Mouse (Mus musculus) heart, postnatal 0 days (tissue): ENCODE measurements around the gene Ano1. TPM values are rescaled to one million over a fixed set of nuclear protein-coding genes. Genes with fewer than 3 reads are reported as not detected.

Experiments used
- ATAC-seq: fragments of 200-750 bp; cut with Nextera tagmentation; 2 replicates; pipeline ENCODE4 v1.8.0; 2017; ENCODE audit warnings: low read depth, moderate number of reproducible peaks, moderate library complexity; ENCODE audit not compliant: insufficient read depth
- DNase-seq: peaks from one replicate; pipeline ENCODE4 v3.0.0-alpha.2; 2016; ENCODE audit warnings: low spot score
- H3K27ac ChIP-seq: fragments of 300-500 bp; sonication (generic); 2 replicates; pipeline ENCODE4 v1.5.1; 2014; ENCODE audit warnings: low read depth, mild to moderate bottlenecking
- H3K27me3 ChIP-seq: fragments of 300-500 bp; sonication (generic); 2 replicates; pipeline ENCODE4 v1.6.1; 2014; ENCODE audit warnings: low read length, mixed read lengths; ENCODE audit not compliant: control insufficient read depth, insufficient read depth
- H3K36me3 ChIP-seq: fragments of 300-500 bp; sonication (generic); replicated peaks from 2 replicates; pipeline ENCODE4 v1.6.1; 2014; ENCODE audit warnings: low read length, mixed read lengths; ENCODE audit not compliant: control insufficient read depth, insufficient read depth
- H3K4me1 ChIP-seq: fragments of 300-500 bp; sonication (generic); 2 replicates; pipeline ENCODE4 v1.6.1; 2014; ENCODE audit warnings: antibody characterized with exemption; ENCODE audit not compliant: control insufficient read depth, insufficient read depth
- H3K4me2 ChIP-seq: fragments of 300-500 bp; sonication (generic); 2 replicates; pipeline ENCODE4 v1.6.1; 2014; ENCODE audit warnings: low read depth, mild to moderate bottlenecking, low read length, moderate library complexity
- H3K4me3 ChIP-seq: fragments of 300-500 bp; sonication (generic); 2 replicates; pipeline ENCODE4 v1.5.1; 2014; ENCODE audit warnings: low read depth, low read length
- H3K9ac ChIP-seq: fragments of 300-500 bp; sonication (generic); replicated peaks from 2 replicates; pipeline ENCODE4 v1.6.1; 2014; ENCODE audit warnings: low read depth, low read length, mixed read lengths
- H3K9me3 ChIP-seq: fragments of 300-500 bp; sonication (generic); replicated peaks from 2 replicates; pipeline ENCODE4 v1.6.1; 2016; ENCODE audit warnings: low read length; ENCODE audit not compliant: control insufficient read depth
- CTCF ChIP-seq: IDR thresholded peaks from 2 replicates; pipeline ENCODE4 v1.5.1; 2016; ENCODE audit warnings: antibody characterized with exemption, control low read depth, low read depth
- EP300 ChIP-seq: IDR thresholded peaks from 2 replicates; pipeline ENCODE4 v1.6.1; 2016; ENCODE audit warnings: antibody characterized with exemption, low read depth
- WGBS: fragments of 180-500 bp; shearing (Covaris S2); extraction: QIAGEN DNeasy Blood & Tissue Kit; methylation state at CpG from one replicate; pipeline ENCODE4 v1.1.7; 2014; 5-methylcytosine and 5-hydroxymethylcytosine counted together
- polyA plus RNA-seq: library from polyadenylated mRNA; unstranded; fragments of >200 nt; fragmentation: Nextera tagmentation; extraction: Ambion mirVana; gene quantifications from 2 replicates; pipeline ENCODE4 v1.2.1, GENCODE M21; 2015
- total RNA-seq: library from RNA; depleted of rRNA; stranded (reverse); fragments of >200 nt; gene quantifications from 2 replicates; pipeline ENCODE4 v1.2.3, GENCODE M21; 2014; ENCODE audit warnings: low replicate concordance

The Ano1 gene
- total and polyA plus RNA-seq, 2 experiments from 2014 or later, result 4.4 to 11.1 TPM

DNA sequence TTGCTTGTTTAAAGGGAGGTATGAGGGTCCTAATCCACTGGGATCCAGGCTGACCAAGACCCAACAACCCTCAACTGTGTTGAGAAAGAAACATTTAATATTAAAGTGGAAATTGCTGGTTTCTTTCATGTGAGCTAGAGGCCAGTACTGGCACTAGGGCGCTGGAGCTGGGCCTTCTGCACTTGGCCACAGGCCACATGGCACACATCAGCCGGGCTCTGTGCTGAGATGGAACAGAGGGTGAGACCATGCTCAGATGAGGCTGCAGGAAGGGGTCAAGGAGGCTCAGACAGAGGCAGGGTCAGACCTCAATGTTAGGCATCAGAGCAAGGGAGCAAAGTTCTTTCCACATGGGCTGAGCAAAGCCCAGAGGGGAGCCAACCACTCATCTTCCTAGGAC, 125.7 kb downstream of the Ano1 start:
- Histone ChIP-seq H3K9me3 (no peaks in the 10 kb centered on the region), H3K4me2 (no peak overlapping the region), H3K4me3 (no peak overlapping the region), H3K9ac (no peak overlapping the region), H3K27me3 (no peaks in the 10 kb centered on the region), H3K36me3 (no peaks in the 10 kb centered on the region), H3K27ac (no peak overlapping the region), H3K4me1 (no peaks in the 10 kb centered on the region)
- WGBS, result 62% methylated on average over 2 of the region's 2 CpGs
- DNase-seq (no peak), ATAC-seq (no peak)
- TF ChIP-seq EP300, result no peak
- TF ChIP-seq CTCF, result no peak

DNA sequence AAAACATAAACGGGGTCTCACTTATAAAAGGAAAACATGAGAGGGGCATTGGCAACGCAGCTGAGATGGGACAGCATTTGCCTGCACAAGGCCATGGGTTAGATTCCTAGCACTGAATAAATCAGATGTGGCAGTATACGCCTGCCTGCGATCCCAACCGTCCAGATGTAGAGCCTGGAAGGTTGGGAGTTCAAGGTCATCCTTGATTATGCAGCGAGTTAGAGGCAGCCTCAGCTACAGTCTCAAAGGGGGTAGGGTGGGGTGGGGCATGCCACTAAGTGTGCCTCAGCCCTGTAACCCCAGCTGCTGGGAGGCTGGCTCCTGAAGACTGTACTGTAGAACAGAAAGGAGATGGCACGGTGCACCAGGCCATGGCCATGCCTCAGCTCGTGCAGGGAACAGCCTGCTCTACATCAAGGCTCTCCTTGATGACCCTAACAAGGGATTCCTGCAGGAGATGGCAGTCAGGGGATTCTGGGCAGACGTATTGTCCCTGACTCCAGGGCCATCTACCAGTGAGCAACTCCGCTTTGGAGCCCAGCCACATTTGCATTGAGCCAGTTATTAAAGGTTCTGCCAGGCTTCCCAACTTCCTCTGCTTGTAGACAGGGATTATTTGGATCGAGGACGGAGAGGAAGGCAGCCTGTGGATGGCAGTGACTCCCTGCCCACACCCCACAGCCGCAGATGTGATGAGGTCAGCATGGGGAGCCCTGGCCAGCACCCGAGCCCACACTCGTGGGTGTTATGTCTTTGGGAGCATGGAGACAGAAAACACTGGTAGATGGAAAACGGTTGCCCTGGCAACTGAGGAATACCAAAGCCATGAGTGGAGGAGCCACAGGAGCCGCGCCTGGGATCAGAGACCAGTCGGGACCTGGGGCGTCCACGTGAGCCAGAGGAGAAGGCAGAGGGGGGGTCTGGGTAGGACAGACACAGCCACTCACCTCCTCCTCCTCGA, 130.8 kb downstream of the Ano1 start:
- no peaks in the 10 kb centered on the region for H3K4me1 ChIP-seq
- H3K4me2 ChIP-seq, result no peak overlapping the region
- DNase-seq (no peak), ATAC-seq (no peak)
- no peak for TF ChIP-seq EP300
- H3K4me3 ChIP-seq, result no peak overlapping the region
- no peaks in the 10 kb centered on the region for H3K9me3 ChIP-seq
- 69% methylated on average over 22 of the region's 22 CpGs for WGBS
- H3K27me3 ChIP-seq, result no peaks in the 10 kb centered on the region
- H3K36me3 ChIP-seq, result no peaks in the 10 kb centered on the region
- no peak overlapping the region for H3K27ac ChIP-seq
- H3K9ac ChIP-seq, result no peak overlapping the region

DNA sequence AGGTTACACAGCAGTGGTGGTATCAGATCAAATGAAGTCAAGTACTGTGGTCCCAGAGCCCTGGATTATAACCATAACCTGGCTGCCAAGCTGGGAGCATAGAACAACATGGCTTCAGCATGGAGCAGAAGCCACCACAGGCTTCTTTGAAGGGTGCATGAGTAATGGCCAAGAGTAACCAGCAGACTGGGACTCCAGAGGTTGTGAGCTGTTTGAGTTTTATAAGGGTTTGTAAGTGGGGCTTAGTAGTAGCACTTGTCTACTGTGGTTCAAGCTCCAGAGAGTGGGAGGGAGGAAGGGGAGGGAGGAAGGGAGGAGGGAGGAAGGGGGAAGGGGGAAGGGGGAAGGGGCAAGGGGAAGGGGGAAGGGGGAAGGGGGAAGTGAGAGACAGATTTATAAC, 131.5 kb downstream of the Ano1 start:
- H3K4me3 ChIP-seq, result no peak overlapping the region
- H3K9ac ChIP-seq, result no peak overlapping the region
- no peak for TF ChIP-seq CTCF
- TF ChIP-seq EP300, result no peak
- no peak overlapping the region for H3K27ac ChIP-seq
- H3K4me2 ChIP-seq, result no peak overlapping the region
- peaks cover 6% of the 10 kb centered on the region; the same call in 1 of the 2 replicates for H3K4me1 ChIP-seq
- H3K36me3 ChIP-seq, result no peaks in the 10 kb centered on the region
- no peak for ATAC-seq
- no peak for DNase-seq
- no peaks in the 10 kb centered on the region for H3K9me3 ChIP-seq
- no peaks in the 10 kb centered on the region for H3K27me3 ChIP-seq

DNA sequence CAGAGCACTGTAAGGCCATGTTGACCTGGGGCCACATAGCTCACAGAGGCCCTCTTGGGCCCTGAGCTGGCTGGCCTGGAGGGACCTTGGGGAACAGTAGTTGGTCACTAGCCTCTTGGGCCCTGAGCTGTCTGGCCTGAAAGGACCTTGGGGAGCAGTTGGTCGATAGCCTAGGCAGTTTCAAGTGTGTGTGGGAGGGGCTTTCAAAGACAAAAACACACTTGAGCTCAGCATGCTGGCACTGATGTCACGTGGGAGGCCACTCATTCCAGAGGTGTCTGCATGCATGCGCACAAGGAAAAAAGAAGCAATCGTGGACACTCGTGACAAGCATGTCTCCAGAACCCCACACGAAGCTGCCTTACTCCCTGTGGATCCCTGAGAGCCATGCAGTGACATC, 136.4 kb downstream of the Ano1 start:
- no peak for TF ChIP-seq CTCF
- TF ChIP-seq EP300, result no peak
- Histone ChIP-seq H3K4me1 (peaks cover 10% of the 10 kb centered on the region; the same call in 1 of the 2 replicates), H3K27me3 (no peaks in the 10 kb centered on the region), H3K4me3 (no peak overlapping the region), H3K9me3 (no peaks in the 10 kb centered on the region), H3K36me3 (no peaks in the 10 kb centered on the region), H3K9ac (no peak overlapping the region), H3K27ac (no peak overlapping the region), H3K4me2 (no peak overlapping the region)
- 26% methylated on average over 6 of the region's 6 CpGs for WGBS
- ATAC-seq (peak; percentile 77), DNase-seq (peak; percentile 34)

DNA sequence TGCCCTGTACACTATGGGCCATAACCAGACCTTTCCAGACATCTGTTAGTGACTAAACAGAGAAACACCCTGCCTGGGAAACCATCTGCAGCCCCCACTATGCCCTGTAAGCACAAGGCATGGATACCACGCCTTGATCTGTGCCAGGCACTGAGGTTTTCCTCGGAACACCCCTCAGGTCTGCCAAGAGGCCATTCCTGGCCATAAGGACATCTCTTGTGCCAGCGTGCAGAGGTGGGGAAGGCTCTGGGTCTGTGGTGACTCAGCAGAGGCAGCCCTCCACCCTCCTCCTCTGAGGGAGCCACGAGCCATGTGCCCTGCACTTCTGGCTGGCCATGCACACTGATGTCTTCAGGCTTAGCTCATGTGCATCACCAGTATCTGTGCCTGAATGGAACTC, 138.9 kb downstream of the Ano1 start:
- peaks cover 10% of the 10 kb centered on the region; the same call in 1 of the 2 replicates for H3K4me1 ChIP-seq
- no peak overlapping the region for H3K9ac ChIP-seq
- ATAC-seq (no peak; the same call in 1 of the 2 replicates), DNase-seq (no peak)
- no peak overlapping the region for H3K4me2 ChIP-seq
- H3K4me3 ChIP-seq, result no peak overlapping the region
- no peak overlapping the region for H3K27ac ChIP-seq
- no peaks in the 10 kb centered on the region for H3K36me3 ChIP-seq
- TF ChIP-seq EP300 (no peak), CTCF (no peak)
- 72% methylated on average over 4 of the region's 4 CpGs for WGBS
- no peaks in the 10 kb centered on the region for H3K9me3 ChIP-seq
- H3K27me3 ChIP-seq, result no peaks in the 10 kb centered on the region

DNA sequence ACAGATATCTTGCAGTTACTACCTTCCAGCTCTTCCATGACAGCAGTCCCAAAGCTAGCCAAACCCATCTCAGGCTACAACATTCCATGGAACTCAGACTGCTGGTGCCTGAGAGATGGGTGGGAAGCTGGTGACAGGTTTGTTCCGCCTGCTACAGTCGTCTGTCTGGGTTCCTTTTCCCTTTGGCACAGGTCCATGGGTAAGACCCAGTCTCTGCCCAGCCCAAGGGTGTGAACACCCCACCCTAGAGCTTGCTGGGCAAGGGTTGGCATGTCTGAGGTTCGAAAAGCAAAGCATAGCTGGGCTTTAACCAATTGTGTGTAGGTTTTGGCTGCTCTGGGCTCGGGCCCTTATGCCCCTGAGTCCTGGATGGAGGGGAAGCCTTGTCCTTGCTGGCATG, 139.4 kb downstream of the Ano1 start:
- no peaks in the 10 kb centered on the region for H3K36me3 ChIP-seq
- TF ChIP-seq EP300, result no peak
- no peak for TF ChIP-seq CTCF
- peaks cover 10% of the 10 kb centered on the region; the same call in 1 of the 2 replicates for H3K4me1 ChIP-seq
- H3K4me2 ChIP-seq, result no peak overlapping the region
- 42% methylated on average over 4 of the region's 4 CpGs for WGBS
- no peak overlapping the region for H3K4me3 ChIP-seq
- ATAC-seq (no peak), DNase-seq (no peak)
- no peaks in the 10 kb centered on the region for H3K9me3 ChIP-seq
- no peak overlapping the region for H3K9ac ChIP-seq
- H3K27ac ChIP-seq, result no peak overlapping the region
- no peaks in the 10 kb centered on the region for H3K27me3 ChIP-seq
